Mouse (Mus musculus) spleen, adult 12 weeks (tissue): ENCODE results near the gene Atg101.
A peak's percentile ranks its signal among the peaks of the same experiment; 100 is the strongest.

ENCODE experiments used
- DNase-seq: peaks from one replicate; pipeline ENCODE4 v3.0.0; 2022; ENCODE audit warnings: low spot score

Atg101 gene

DNA sequence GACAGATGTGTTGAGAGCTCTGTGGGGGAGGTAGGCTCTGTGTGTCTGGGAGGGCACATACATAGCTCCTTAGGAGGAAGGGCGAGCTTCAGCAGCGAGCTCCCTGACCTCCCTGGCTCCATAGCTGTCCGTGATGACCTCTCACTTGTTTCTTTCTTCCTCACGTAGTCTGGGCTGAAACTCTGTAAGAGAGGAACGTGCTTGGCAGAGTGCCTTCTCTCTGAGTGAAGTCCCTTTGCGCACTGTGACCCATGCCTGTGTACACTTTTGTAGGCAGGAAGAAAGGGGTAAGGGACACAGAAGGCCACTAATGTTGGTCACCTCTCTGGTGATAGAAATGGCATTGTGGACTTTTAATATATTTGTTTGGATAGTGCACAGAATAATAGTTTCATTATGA lies 3.3 kb downstream of the Atg101 start:
- no peak for DNase-seq

DNA sequence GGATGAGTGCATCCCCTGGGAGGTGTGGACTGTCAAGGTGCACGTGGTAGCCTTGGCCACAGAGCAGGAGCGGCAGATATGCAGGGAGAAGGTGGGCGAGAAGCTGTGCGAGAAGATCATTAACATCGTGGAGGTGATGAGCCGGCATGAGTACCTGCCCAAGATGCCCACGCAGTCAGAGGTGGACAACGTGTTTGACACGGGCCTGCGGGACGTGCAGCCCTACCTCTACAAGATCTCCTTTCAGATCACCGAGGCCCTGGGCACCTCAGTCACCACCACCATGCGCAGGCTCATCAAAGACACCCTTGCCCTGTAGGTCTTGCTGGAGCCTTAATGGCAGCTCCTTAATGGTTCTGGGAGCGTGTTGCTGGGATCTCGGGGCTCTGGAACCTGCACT lies 6.3 kb downstream of the Atg101 start:
- DNase-seq = no peak

DNA sequence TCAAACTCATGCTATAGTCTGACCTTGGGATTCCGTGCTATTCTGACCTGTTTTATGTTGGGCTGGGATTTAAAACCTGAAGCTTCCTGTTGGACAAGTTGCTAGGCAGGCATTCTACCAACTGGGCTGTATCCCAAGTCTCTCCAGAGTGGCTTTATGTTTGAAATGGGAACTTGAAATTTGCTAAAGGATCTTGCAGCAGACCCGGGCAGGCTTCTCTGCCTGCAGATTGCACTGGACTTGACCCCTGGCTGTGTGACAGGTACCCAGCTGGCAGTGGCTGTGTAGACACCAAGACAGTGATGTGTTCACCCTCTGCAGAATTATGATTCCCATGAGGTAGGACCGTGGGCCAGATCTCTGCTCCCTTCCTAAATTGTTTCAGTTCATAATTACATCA lies 7.9 kb downstream of the Atg101 start:
- DNase-seq = no peak

DNA sequence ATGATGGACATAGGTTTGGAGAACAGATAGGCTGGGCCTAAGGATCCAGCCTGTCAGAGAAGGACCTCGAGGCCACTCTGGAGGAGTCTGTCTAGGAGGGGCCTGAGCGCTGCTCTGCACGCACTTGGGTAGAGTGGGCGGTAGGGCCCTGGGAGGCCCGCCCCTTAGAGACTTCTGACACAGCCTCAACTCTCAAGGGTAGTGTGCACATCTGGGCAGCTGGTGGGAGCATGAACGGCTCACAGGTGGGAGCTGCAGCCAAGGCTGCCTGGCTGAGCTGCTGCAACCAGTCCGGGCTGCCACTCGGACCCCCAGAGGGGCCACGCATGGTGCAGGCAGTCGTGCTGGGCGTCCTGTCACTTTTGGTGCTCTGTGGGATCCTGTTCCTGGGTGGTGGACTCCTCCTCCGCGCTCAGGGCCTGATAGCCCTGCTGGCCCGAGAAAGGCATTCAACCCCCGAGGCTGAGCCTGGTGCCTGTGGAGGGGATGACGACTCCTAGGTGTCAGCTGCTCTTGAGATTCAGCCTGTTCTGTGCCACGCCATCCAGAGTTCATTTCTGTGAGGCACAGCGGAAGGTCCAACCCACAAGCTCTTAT lies 9.1 kb downstream of the Atg101 start, which contains the start of gene 6030408B16Rik:
Gene 6030408B16Rik (plus strand): TSS at position 188 of the 597 bp plus-strand sequence.
- no peak for DNase-seq

DNA sequence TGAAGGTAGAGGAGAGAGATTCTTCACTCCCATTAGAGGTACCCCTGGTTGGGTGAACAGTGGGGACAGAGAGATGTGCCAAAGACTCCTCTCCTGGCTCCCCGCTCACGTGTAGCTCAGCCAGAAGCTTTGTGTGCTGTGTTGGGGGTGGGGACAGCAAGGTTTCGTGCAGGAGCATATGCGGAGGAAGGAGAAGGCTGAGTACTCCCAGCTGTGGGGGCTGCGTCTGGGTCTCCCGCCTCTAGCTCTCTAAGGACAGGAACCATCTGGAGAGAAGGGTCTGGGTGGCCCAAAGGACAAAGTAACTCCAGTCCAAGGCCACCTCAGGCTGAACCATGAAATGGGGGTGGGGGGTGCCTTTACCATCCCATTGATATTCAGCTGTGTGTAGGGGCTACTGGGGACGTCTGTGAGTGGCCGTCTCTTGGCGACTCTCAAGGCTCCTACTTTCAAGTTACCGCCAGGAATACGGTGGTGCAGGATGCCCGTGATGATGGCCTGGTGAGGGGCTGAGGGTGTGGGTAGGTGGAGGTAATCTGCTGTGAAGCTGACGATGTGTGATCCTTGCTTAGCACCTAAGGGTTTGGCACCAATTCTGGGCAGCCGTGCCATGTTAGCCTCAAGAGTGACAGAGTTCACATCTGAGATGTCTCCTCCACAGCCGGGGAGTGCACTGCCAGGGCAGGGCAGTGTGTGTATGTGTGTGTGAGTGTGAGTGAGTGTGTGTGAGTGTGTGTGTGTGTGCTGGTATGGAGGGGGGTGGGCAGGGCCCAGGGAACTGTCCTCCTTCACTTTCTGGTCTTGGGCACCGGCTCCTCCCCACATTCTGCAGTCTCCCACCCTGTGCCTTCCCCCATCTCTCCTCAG lies 10.2 kb downstream of the Atg101 start:
- no peak for DNase-seq

DNA sequence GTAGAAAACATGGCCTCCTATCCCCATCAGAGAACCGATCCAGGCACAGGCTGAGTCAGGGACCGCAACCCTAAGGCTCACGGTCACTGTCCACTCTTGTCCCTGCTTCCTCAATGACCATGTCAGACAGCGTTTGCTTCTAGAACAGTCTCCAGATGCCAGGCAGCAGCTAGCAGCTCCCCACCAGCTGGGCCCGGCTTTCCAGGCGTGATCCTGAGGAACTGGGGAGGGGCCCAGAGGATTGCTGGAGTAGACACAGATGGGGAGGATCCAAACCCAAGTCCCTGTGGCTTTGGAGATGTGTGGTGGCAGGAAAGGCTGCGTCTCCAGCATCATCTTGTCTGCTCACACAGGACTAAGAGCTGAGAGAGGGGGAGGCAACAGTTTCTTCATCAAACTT lies 11.0 kb downstream of the Atg101 start:
- DNase-seq = no peak

DNA sequence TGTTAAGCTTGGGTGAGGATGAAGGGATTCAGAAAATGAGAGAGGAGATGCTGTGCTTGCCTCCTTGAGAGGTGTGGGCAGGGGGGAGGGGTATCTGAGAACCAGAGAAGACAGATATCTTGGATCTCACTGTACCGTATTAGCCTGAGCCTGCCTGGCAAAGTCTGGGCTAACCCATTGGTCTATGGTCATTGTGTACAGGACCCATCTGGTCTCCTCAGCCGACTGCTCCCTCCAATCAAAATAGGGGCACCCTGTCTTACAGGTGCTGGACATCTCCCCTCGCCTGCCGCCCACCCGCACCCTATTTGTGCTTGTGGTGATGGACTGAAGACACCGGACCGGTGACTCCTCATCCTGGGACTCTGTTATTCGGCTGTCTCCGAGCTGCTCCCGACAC lies 11.5 kb downstream of the Atg101 start:
- no peak for DNase-seq

DNA sequence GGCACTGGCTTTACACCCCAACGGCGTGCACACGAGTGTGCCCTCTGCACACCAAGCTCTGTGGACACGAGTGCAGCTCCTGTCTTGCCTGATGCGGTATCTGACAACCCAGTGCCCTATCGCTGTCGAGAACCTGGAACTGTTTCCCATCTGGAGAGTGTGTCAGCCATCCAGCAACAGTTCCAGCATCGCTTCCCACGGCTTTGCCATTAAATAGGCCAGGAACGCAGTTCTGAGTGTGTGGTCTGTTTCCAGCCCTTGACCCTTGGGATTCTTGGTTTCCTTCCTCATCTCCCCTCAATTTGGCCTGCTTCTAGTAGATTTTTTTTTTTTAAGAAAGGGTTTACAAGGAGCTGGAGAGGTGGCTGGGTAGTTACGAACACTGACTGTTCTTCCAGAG lies 12.0 kb downstream of the Atg101 start:
- no peak for DNase-seq

DNA sequence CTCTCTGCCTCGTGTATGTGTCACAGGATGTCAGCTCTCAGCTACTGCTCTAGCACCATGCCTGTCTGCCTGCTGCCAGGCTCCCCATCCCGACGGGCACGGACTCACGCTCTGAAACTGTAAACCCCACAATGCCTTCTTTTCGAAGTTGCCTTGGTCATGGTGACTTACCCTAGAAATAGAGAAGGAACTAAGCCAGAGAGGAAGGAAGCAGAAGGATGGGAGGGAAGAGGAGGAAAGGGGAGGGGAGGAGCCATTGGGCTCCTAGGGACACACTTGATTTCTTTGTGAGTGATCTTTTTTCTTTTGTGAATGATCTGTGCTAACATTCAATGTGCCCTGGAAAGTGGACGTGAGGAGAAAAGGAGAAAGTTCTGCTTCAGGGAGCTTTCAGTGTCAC lies 13.9 kb downstream of the Atg101 start:
- no peak for DNase-seq

DNA sequence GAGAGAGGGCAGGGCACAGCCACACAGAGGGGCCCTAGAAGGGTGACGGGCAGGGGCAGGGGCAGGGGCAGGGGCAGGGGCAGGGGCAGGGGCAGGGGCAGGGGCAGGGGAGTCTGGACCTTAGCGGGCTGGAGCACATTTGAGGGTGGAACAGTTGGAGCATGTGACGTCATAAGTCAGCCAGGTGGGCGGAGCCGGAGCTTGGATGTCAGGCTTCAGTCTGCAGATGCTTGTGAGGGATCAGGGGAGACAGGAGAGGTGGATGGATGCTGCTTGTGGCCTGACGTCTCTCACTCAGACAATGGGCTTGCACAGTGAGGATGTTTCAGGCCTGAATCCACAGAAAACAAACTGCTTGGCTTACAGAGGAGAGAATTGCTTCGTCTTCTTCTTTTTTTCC lies 14.5 kb downstream of the Atg101 start:
- no peak for DNase-seq

DNA sequence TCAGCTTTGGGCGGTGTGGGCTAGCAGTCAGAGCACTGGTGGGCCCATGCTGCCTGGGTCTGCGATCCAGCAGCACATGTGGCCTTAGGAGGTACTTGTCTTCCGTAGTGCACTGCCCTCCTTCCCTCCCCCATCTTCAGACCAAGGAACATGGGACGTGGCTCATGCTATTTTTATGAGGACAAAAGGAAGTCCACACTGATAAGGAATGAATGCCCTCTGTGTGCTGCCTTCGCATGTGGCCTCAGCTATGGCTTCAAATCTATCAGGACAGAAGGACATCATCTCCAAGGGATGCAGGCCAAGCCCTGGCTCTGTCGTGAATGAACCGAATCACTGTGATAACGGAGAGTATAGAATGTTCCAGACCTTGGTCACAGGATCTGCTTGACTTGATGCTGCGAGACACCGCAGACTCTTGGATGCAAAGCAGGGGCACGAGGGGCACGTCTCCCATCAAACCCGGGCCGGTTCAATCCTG lies 15.4 kb downstream of the Atg101 start:
- DNase-seq = no peak

DNA sequence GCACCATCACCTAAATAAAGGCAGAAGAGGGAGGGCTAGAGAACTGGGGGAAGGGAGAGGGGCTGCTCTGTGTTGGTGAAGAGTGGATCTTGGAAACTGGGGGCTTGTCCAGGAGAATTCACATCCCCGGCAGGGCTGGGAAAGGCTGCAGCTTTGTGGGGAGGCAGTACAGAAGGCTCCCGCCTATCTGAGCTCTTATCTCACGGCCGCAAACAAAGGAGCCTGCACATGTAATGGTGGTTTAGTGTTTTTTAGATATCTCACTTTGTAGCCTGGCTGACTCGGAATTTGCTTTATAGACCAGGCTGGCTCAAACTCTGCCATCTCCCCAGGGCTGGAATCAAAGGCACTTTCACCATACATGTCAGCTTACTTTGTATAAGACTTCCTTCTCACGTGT lies 16.1 kb downstream of the Atg101 start:
- DNase-seq = no peak

DNA sequence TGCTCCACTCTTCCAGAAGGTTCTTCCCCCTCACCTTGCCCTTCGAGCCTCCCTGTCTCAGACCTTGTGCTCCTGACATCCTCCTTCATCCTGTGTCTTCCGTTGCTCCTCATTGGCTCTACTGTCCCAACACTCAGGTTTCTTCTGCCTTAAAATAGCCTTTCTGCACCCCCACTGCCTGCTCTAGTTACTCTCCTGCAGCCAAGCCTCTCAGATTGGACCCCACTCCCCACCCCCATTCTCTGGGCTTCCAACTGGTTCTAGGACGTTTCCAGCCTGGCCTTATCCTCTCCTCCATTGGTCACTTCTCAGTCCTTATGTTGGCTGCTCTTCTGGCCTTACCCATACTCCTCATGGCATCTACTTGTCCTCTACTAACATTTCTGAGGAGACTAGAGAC lies 18.1 kb downstream of the Atg101 start:
- DNase-seq = no peak

DNA sequence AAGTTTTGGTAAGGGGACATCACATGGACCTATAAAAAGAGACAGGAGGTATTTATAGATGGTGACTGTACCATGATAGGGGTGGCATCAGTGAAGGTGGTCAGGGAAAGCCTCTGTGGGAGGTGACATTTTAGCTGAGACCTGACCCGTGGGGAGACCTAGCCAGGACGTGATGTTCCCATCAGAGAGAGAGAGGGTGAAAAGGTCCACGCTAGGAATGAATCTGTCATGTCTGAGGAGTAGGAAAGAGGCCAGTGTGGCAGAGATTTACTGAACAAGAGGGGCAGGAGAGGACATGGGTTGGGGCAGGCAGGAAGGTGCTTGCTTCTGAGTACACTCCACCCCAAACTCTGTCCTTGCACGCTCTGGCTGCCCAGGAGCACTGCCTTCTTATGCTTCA lies 19.8 kb downstream of the Atg101 start:
- no peak for DNase-seq

DNA sequence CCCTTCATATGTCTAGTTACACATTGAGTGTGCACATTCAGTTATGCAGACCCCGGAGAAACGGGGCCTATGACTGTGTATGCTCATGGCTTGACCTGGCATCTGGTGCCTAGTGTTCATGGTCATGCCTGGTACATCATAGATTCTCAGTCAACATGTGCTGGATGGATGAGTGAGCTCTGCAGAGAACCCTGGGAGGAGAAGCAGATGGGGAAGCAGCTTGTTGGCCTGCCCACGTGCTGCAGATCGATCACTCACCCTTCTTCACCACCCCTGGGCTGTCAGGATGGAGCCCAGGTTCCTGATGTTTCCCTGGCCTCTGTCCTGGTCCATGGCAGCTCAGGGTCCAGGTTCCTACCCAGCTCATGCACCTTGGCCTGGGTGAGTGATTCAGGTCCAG lies 22.4 kb downstream of the Atg101 start:
- DNase-seq = no peak

DNA sequence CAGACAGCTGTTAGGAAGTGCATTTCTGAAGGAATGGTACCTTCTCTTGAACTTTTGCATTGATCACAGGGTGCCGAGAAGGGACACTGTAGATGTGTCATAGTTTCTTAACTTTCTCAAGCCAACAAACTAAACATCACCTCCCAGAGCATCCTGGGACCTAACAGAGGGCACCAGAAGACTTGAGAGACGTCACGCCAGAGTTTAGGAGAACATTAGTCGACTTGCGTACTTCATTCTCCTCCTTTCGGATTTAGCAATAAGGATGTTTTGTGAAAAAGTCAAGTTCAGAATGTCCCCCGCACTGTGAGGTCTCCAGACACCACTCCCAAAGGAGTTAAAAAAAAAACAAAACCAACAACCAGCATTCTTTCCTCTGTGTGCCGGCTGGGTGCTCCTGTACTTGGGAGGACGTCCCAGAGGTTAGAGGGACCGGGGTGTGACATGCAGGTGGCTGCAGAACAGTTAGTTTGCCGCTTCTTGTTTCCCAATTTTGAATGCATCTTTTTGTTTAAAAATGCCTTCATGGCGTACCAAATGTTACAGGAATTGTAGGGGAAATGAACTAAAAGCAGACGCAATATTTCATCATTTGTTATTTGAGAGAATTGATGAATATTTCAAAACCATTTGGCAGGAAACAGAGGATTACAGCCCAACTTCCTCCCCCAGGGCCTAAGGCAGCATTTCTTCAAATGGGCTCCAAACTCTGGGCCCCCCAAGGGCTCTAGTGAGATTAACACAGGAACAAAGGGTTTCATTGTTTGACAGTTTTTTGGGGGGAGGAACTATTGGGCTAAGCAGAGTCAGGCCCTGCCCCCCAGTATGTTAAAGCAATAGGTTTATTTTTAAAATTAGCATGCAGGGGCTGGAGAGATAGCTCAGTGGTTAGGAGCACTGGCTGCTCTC lies 24.6 kb downstream of the Atg101 start:
- DNase-seq = no peak

DNA sequence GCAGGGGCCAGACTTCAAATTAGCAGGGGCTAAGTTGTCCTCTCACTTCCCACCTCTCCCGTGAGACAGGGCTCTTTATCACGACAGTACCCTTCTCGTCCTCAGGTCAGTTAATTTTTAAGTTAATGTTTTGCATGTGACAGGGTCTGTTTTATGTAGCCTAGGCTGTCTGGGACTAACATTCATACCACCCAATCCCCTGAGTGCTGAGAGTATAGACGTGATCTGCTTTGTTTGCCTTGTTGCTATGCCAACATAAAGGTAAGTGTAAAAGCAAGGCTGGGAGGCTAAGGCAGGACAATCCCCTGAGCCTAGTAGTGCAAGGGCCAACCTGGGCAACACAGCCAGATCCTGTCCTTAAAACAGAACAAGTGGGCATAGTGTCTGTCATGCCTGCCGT lies 25.4 kb downstream of the Atg101 start:
- DNase-seq = no peak

DNA sequence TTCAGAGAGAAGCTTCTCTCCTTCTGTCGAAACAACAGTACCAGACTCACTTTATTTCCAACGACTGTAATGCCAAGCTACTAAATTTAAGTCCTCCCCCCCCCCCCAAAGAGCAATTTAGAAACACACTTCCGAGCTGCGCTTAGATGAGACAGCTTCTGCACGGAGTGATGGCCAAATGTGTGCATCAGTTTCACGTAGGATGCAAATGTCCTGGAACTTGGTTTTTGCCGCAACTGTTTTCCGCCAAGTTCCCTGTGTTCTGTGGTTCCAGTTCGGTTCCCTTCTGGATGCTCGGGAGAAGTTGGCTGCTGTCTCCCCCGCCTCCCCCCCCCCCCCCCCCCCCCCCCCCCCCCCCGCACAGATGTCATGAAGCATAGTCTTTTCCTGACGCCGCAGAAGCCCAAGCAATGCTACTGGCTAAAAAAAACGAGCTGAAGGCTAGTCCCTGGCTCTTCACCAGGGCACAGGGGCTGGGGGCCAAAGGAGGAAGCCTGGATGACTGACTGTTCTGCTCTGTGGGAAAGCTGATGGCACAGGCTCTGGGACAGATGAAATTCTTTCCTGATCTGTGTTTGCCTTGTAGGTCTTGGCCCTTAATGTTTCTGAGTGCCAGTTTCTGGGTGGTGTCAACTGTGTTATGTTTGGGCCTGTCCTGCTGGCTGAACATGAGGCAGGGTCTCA lies 27.2 kb downstream of the Atg101 start:
- DNase-seq = no peak

DNA sequence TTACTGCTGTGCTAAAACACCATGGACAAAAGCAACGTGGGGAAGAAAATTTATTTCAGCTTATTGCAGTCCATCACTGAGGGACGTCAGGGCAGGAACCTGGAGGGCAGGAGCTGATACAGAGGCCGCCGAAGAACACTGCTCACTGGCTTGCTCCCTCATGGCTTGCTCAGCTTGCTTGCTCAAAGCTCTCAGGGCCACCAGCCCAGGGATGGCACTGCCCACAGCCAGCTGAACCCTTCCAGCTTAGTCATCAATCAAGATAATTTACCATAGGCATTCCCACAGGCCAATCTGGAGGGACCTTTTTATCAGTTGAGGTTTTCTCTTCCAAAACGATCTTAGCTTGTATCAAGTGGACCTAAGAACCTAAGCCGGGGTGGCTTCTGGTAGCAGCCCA lies 27.9 kb downstream of the Atg101 start:
- no peak for DNase-seq

DNA sequence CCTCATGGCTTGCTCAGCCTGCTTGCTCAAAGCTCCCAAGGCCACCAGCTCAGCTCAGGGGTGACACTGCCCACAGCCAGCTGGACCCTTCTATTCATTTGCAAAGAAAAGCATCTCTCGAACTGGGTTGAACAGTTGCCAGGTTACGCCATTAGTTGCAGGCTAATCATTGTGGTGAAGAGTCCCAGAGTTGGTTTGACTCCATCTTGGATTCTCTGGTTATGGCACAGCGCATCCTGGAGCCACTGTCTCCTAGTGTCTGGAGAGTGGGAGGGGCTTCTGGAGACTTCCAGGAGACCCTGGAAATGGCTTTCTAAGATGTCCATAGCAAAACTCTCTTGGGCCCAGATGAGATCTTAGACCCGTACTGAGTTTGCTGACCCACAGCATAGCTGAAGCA lies 31.3 kb downstream of the Atg101 start:
- no peak for DNase-seq

DNA sequence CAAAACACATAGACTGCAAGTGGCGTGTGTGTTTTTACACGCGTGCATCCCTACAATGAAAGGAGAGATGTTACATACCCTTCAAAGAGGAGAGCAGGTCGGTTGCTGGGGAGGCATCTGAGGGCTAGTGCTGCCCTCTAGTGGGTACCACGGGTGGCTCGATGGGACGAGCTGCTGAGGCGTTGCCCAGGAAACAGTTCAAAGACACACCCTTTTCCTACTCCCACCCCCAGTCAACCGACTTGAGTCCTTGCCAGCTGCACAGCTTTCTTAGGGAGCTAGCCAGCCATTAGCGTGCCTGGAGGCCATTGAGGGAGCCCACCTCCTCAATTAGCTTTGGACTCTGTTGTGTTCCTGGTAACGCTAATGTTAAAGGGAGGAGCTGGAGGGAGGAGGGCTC lies 31.8 kb downstream of the Atg101 start:
- DNase-seq = peak; percentile 59

DNA sequence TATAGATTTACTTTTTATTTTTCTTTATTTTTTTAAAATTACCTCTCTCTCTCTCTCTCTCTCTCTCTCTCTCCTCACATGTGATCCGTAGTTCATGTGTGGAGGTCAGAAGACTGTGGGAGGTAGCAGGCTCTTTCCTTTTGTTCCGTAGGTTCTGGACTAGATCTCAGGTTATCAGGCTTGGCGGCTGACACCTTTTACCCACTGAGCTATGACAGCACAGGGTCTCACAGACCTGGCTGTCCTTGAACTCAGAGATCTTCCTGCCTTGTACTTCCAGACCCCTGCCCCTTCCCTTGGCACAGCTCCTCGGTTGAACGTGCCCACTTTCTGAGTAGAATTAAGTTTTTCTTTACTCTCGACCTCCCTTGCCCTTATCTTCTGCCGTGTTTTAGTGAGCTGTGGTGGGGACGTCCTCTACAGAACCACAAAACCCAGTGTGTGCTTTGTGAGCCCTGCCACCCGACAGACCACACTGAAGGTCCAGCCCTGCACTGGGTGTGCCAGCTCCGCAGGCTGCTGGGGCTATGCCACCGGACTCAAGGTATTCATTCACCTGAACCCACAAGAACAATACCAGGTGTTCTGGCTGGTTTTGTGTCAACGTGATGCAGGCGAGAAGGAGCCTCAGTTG lies 32.3 kb downstream of the Atg101 start:
- no peak for DNase-seq
